Mouse (Mus musculus): ENCODE measurements around the gene Cyp2c54.
"Not testable (repeated sequence)": the region's sequence is repeated elsewhere in the genome, so short reads cannot be mapped to it uniquely, and the experiment has no call there.

GRCm38 (mm10) chr19:40089421-40089820, 15.8 kb upstream of the Cyp2c54 start, which contains the start of gene Cyp2c50:
- TF ChIP-seq POLR2A (IDR thresholded peaks at IDR 0.05; ENCODE audit: borderline replicate concordance, insufficient read depth, low read length); CTCF (IDR thresholded peaks at IDR 0.05; ENCODE audit: borderline replicate concordance, insufficient read depth, low read depth, low read length): not testable (repeated sequence)
